Mouse (Mus musculus): ENCODE measurements around the gene Gskip.

The Gskip gene

GRCm38 (mm10) chr12:105683933-105684901, at the start of gene Gskip:
TSS of gene Gskip (plus strand) at chr12:105684829.
- in situ Hi-C loops (cut with MboI, MseI) = loop anchor here (10.0 kb wide), 1 partner anchor 101 kb away; the partner anchor contains the start of gene Papola

- in situ Hi-C loops (cut with MboI, MseI) = loop anchor here (25.0 kb wide), 1 partner anchor 924 kb away; no protein-coding TSS in a partner anchor
These were observed 48.1 kb upstream of the Gskip start for GRCm38 (mm10) chr12:105636551-105636950.

- in situ Hi-C loops (cut with MboI, MseI) = loop anchor here (25.0 kb wide), 1 partner anchor 925 kb away; no protein-coding TSS in a partner anchor
These were observed 47.1 kb upstream of the Gskip start for GRCm38 (mm10) chr12:105637554-105637953.

GRCm38 (mm10) chr12:105642770-105643321, 41.8 kb upstream of the Gskip start:
- in situ Hi-C loops (cut with MboI, MseI) = loop anchor here (25.0 kb wide), 1 partner anchor 931 kb away; no protein-coding TSS in a partner anchor

- in situ Hi-C loops (cut with MboI, MseI) = no loop called here
These were observed 28.8 kb upstream of the Gskip start for GRCm38 (mm10) chr12:105655850-105656249.

GRCm38 (mm10) chr12:105676274-105676673, 8.4 kb upstream of the Gskip start:
- in situ Hi-C loops (cut with MboI, MseI) = no loop called here

GRCm38 (mm10) chr12:105678211-105678610, 6.4 kb upstream of the Gskip start:
- in situ Hi-C loops (cut with MboI, MseI) = no loop called here

- in situ Hi-C loops (cut with MboI, MseI) = no loop called here
These were observed 5.9 kb upstream of the Gskip start for GRCm38 (mm10) chr12:105678762-105679161.

GRCm38 (mm10) chr12:105685001-105685691, 517 bp downstream of the Gskip start, which contains the start of gene Atg2b:
TSS of gene Atg2b (minus strand) at chr12:105685211.
- in situ Hi-C loops (cut with MboI, MseI) = loop anchor here (10.0 kb wide), 1 partner anchor 100 kb away; the partner anchor contains the start of gene Papola

GRCm38 (mm10) chr12:105686791-105687190, 2.2 kb downstream of the Gskip start:
- in situ Hi-C loops (cut with MboI, MseI) = loop anchor here (10.0 kb wide), 1 partner anchor 98 kb away; the partner anchor contains the start of gene Papola

- in situ Hi-C loops (cut with MboI, MseI) = loop anchor here (10.0 kb wide), 1 partner anchor 97 kb away; the partner anchor contains the start of gene Papola
These were observed 2.8 kb downstream of the Gskip start for GRCm38 (mm10) chr12:105687416-105687815.

- in situ Hi-C loops (cut with MboI, MseI) = loop anchor here (10.0 kb wide), 1 partner anchor 96 kb away; the partner anchor contains the start of gene Papola
These were observed 3.9 kb downstream of the Gskip start for GRCm38 (mm10) chr12:105688546-105688945.

- in situ Hi-C loops (cut with MboI, MseI) = loop anchor here (10.0 kb wide), 1 partner anchor 95 kb away; the partner anchor contains the start of gene Papola
These were observed 4.8 kb downstream of the Gskip start for GRCm38 (mm10) chr12:105689435-105689834.

GRCm38 (mm10) chr12:105694021-105694420, 9.4 kb downstream of the Gskip start:
- in situ Hi-C loops (cut with MboI, MseI) = no loop called here

- in situ Hi-C loops (cut with MboI, MseI) = no loop called here
These were observed 11.2 kb downstream of the Gskip start for GRCm38 (mm10) chr12:105695848-105696247.

GRCm38 (mm10) chr12:105697104-105697780, 12.6 kb downstream of the Gskip start:
- in situ Hi-C loops (cut with MboI, MseI) = no loop called here

- in situ Hi-C loops (cut with MboI, MseI) = no loop called here
These were observed 15.8 kb downstream of the Gskip start for GRCm38 (mm10) chr12:105700433-105700832.

GRCm38 (mm10) chr12:105705799-105706487, 21.3 kb downstream of the Gskip start, which contains the start of gene Ak7:
TSS of gene Ak7 (plus strand) at chr12:105705976.
- in situ Hi-C loops (cut with MboI, MseI) = no loop called here

- in situ Hi-C loops (cut with MboI, MseI) = no loop called here
These were observed 34.0 kb downstream of the Gskip start for GRCm38 (mm10) chr12:105718616-105719015.

- in situ Hi-C loops (cut with MboI, MseI) = no loop called here
These were observed 35.6 kb downstream of the Gskip start for GRCm38 (mm10) chr12:105720196-105720595.

All from T-helper 2 cell (primary cell).